8 mouse cellular contexts compared by ENCODE assay signal in the genomic region with DNA sequence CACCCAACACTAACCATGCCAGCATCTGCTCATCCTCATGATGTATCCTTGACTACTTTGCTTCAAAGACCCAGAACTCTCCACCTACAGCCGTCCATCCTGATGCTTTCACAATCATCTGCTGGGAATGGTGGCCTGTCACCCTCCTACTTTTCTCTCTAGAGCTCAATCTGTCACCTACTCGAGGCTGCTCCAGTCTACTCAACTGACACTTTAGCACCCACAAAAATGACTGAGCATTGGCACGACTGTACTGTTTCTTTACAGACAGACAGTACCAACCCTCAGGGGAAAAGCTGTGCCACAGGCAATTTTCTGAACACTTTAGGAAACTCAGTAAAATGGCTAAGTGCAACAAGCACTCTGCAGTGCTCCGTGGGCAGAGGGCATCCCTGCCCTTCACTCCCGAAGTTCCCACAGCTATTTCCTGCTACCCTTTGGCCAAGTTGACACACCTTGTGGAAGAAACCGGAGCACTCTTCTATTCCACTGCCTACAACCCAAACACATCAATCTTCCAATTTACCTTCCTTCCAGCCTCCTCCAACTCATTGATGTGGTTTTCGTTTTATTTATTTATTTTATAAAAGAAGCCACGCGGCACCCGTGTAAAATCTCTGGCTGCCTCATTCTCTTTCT. TPM values are rescaled to one million over a fixed set of nuclear protein-coding genes. Genes with fewer than 3 reads are reported as not detected.
DNase-seq lines count a peak whose midpoint lies in the region; ATAC-seq and TF ChIP-seq lines count a peak whose summit lies in the region.

No protein-coding gene starts in this region.

- H3K4me3 ChIP-seq in lung, adult 2 months (replicated peaks; ENCODE audit: extremely low read depth, low read depth, low read length), result peak overlapping the region; percentile 82
- H3K4me3 ChIP-seq in forebrain, postnatal 0 days (ENCODE audit: low read depth, low read length), result peak overlapping the region; percentile 94
- peak overlapping the region; percentile 59 for H3K4me3 ChIP-seq in midbrain, embryonic 11.5 days (ENCODE audit: low read depth, low read length)

- peaks cover 9% of the 10 kb centered on the region for H3K4me1 ChIP-seq in lung, adult 2 months (ENCODE audit: control insufficient read depth, insufficient read depth, low read length)
- H3K4me1 ChIP-seq in forebrain, postnatal 0 days (ENCODE audit: insufficient read depth), result peaks cover 7% of the 10 kb centered on the region
- H3K4me1 ChIP-seq in midbrain, embryonic 11.5 days (ENCODE audit: control insufficient read depth, insufficient read depth, low read length), result peaks cover 11% of the 10 kb centered on the region

- H3K27me3 ChIP-seq in forebrain, postnatal 0 days (ENCODE audit: insufficient read depth, low read length), result no peaks in the 10 kb centered on the region
- no peaks in the 10 kb centered on the region for H3K27me3 ChIP-seq in midbrain, embryonic 11.5 days (ENCODE audit: control insufficient read depth, insufficient read depth, low read length)

- H3K36me3 ChIP-seq in forebrain, postnatal 0 days (ENCODE audit: insufficient read depth), result no peaks in the 10 kb centered on the region
- H3K36me3 ChIP-seq in midbrain, embryonic 11.5 days (ENCODE audit: control insufficient read depth, insufficient read depth, low read length), result no peaks in the 10 kb centered on the region

- DNase-seq in adrenal gland, postnatal 14 days, result peak; percentile 14
- DNase-seq in adrenal gland, adult 18-20 months (ENCODE audit: low spot score in 2 of 2), result no peak
- DNase-seq in lung, adult 2 months, result no peak
- DNase-seq in lung, postnatal 25 days (ENCODE audit: low spot score), result no peak
- no peak for DNase-seq in forebrain, postnatal 0 days
- no peak for DNase-seq in midbrain, embryonic 11.5 days (ENCODE audit: low spot score, missing footprints)
- no peak for DNase-seq in testis, postnatal 14 days (ENCODE audit: low spot score)
- no peak for DNase-seq in embryo, embryonic 9.5 days (ENCODE audit: extremely low spot score)

- 2% methylated on average over 10 of the region's 10 CpGs for WGBS in lung, adult 2 months
- WGBS in forebrain, postnatal 0 days, result 7% methylated on average over 10 of the region's 10 CpGs
- WGBS in midbrain, embryonic 11.5 days, result 10% methylated on average over 10 of the region's 10 CpGs

- no peak for ATAC-seq in forebrain, postnatal 0 days
- peak; percentile 5; the same call in 1 of the 2 replicates for ATAC-seq in midbrain, embryonic 11.5 days (ENCODE audit: low FRiP score)

- no peak for TF ChIP-seq CTCF in lung, adult 2 months (IDR thresholded peaks at IDR 0.05; ENCODE audit: insufficient read depth, low read length)
- TF ChIP-seq CTCF in forebrain, postnatal 0 days (IDR thresholded peaks at IDR 0.05; ENCODE audit: low read depth), result no peak

- H3K9ac ChIP-seq in forebrain, postnatal 0 days, result peak overlapping the region; percentile 87
- peak overlapping the region; percentile 85 for H3K9ac ChIP-seq in midbrain, embryonic 11.5 days (ENCODE audit: low read length)

- peak overlapping the region; percentile 76 for H3K27ac ChIP-seq in forebrain, postnatal 0 days (ENCODE audit: low read depth, low read length)
- peak overlapping the region; percentile 40; the same call in 1 of the 2 replicates for H3K27ac ChIP-seq in midbrain, embryonic 11.5 days (ENCODE audit: low read depth, low read length)

- no peaks in the 10 kb centered on the region for H3K9me3 ChIP-seq in forebrain, postnatal 0 days (ENCODE audit: low read length)
- H3K9me3 ChIP-seq in midbrain, embryonic 11.5 days (ENCODE audit: control insufficient read depth, low read length), result no peaks in the 10 kb centered on the region

- TF ChIP-seq POLR2A in lung, adult 2 months (IDR thresholded peaks at IDR 0.05; ENCODE audit: borderline replicate concordance, extremely low read depth, low read depth, low read length), result no peak

- peak overlapping the region; percentile 90 for H3K4me2 ChIP-seq in forebrain, postnatal 0 days (ENCODE audit: low read depth)
- H3K4me2 ChIP-seq in midbrain, embryonic 11.5 days, result peak overlapping the region; percentile 83

RNA-seq across cellular contexts. Expression of a gene that starts 10.8 kb away (rescaled TPM):
- total RNA-seq in adrenal gland, postnatal 14 days (2021), result 51.3 and 60.3 TPM in 2 replicates
- 10 to 100 TPM; 57.1 to 58.2 TPM for total RNA-seq in adrenal gland, adult 18-20 months (2021)
- polyA plus RNA-seq in lung, adult 2 months (2012; rRNA removed), result 96.9 and 109 TPM in 2 replicates
- total RNA-seq in forebrain, postnatal 0 days (2014; rRNA removed), result 45.6 and 48.5 TPM in 2 replicates
- 40.9 and 46.9 TPM in 2 replicates for polyA plus RNA-seq in forebrain, postnatal 0 days (2015; fragmentation: Nextera tagmentation; extraction: Ambion mirVana)
- 28.9 and 29.4 TPM in 2 replicates for polyA plus RNA-seq in midbrain, embryonic 11.5 days (2014; fragmentation: Nextera tagmentation; extraction: Ambion mirVana)

RNA-seq across cellular contexts. Expression of a gene that starts 37.5 kb away (rescaled TPM):
- 40.3 and 43.1 TPM in 2 replicates for total RNA-seq in adrenal gland, postnatal 14 days (2021)
- 10 to 100 TPM; 29.8 to 38.3 TPM for total RNA-seq in adrenal gland, adult 18-20 months (2021)
- polyA plus RNA-seq in lung, adult 2 months (2012; rRNA removed), result 39.4 and 42.0 TPM in 2 replicates
- total RNA-seq in forebrain, postnatal 0 days (2014; rRNA removed), result 117 and 162 TPM in 2 replicates
- 69.6 and 73.8 TPM in 2 replicates for polyA plus RNA-seq in forebrain, postnatal 0 days (2015; fragmentation: Nextera tagmentation; extraction: Ambion mirVana)
- 38.7 and 39.5 TPM in 2 replicates for polyA plus RNA-seq in midbrain, embryonic 11.5 days (2014; fragmentation: Nextera tagmentation; extraction: Ambion mirVana)
